Mouse (Mus musculus): ENCODE data around the gene Wipf1. TPM values are rescaled to one million over a fixed set of nuclear protein-coding genes. Genes with fewer than 3 reads are reported as not detected.
"Not testable (repeated sequence)": the region's sequence is repeated elsewhere in the genome, so short reads cannot be mapped to it uniquely, and the experiment has no call there.

Gene Wipf1
- polyA plus RNA-seq, 1 experiment, result 7.8 TPM

DNA sequence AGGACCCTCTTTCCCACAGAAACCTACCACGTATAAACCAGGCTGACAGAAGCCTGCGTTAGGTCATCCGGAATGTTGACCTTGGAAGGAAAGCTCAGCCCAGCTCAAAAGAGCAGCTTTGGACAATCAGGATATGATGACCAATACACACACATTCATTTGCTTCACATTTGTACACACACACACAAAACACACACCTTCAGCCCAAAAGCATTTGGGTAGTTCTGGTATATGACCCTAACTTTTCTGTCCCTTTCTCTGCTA, 19.6 kb downstream of the Wipf1 start:
- peaks cover 5% of the 10 kb centered on the region for H3K4me1 ChIP-seq (ENCODE audit: control insufficient read depth, insufficient read depth, low read length)
- no peak overlapping the region for H3K27ac ChIP-seq (ENCODE audit: insufficient read depth, low read length)

DNA sequence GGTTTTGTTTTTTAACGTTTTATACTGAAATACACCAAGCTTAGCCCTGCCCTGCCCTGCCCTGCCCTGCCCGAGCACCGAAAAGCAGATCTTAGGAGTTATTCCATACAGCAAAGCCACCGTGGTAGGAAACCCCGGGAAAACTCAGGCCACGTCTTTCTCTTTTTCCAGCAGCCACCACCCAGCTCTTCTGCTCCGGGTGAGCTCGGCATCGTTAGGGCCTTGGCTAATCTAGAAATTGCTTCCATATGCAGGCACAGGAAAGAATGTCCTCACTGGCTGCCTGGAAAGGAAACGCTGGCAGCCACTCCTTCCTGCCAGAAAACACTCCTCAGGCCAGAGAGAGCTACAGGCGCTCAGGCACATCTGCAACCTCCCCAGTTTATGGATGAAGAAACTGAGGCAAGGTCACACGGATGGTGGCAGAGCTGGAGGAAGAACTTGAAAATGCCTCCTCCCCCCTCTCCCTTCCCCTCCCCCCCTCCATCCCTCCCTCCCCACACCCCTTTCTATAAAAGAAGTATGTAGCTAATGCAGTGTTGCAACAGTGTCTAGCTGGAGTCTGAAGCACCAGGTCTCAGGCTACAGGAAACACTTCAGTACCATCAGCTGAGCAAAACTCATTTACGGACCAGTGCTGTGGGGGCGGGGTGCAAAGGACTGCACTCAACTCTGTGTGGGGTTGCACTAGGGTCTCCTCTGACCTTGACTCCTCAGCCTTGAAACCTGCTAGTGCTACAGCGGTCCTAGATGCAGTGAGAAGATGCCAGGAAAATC, 20.1 kb downstream of the Wipf1 start:
- Histone ChIP-seq H3K4me3 (ENCODE audit: low read depth, low read length) (no peak overlapping the region), H3K27me3 (ENCODE audit: control insufficient read depth, insufficient read depth, low read length, poor library complexity, severe bottlenecking) (no peaks in the 10 kb centered on the region), H3K36me3 (ENCODE audit: control insufficient read depth, insufficient read depth, low read length, poor library complexity, severe bottlenecking) (no peaks in the 10 kb centered on the region), H3K4me1 (ENCODE audit: control insufficient read depth, insufficient read depth, low read length) (peaks cover 5% of the 10 kb centered on the region), H3K27ac (ENCODE audit: insufficient read depth, low read length) (no peak overlapping the region), H3K9me3 (replicated peaks; ENCODE audit: control insufficient read depth, insufficient read depth, low read length, poor library complexity, severe bottlenecking) (no peaks in the 10 kb centered on the region), H3K9ac (ENCODE audit: low read depth, poor library complexity, severe bottlenecking) (peak overlapping the region; percentile 23; the same call in 1 of the 2 replicates)
- TF ChIP-seq POLR2A (IDR thresholded peaks at IDR 0.05; ENCODE audit: insufficient read depth, low read length), result no peak

More for the DNA sequence above, 19.6 kb downstream of the Wipf1 start:
- Histone ChIP-seq H3K27me3 (ENCODE audit: control insufficient read depth, insufficient read depth, low read length, poor library complexity, severe bottlenecking) (no peaks in the 10 kb centered on the region), H3K36me3 (ENCODE audit: control insufficient read depth, insufficient read depth, low read length, poor library complexity, severe bottlenecking) (no peaks in the 10 kb centered on the region), H3K9me3 (replicated peaks; ENCODE audit: control insufficient read depth, insufficient read depth, low read length, poor library complexity, severe bottlenecking) (no peaks in the 10 kb centered on the region), H3K4me3 (ENCODE audit: low read depth, low read length) (no peak overlapping the region), H3K9ac (ENCODE audit: low read depth, poor library complexity, severe bottlenecking) (no peak overlapping the region)
- TF ChIP-seq EP300 (IDR thresholded peaks at IDR 0.05; ENCODE audit: insufficient read depth, low read depth, low read length) (no peak), CTCF (IDR thresholded peaks at IDR 0.05; ENCODE audit: low read depth, low read length) (no peak), POLR2A (IDR thresholded peaks at IDR 0.05; ENCODE audit: insufficient read depth, low read length) (no peak)

DNA sequence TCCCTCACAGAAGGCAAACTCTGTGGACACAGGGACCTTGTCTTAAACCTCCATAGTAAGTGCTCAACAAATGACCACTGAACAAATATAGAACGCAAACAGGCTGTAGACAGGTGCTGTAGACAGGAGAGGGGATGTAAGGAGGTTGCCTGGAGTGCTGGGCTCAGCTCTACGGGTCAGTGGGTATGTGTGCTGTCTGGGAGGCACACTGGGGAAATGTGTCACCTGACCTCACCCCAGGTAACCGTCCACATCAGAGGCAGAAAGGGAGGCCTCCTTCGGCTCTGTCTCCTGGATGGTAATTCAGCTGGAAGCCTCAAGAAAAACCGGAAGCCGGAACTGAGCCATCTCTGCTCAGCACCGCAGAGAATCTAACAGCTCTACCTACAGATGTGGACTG, 21.6 kb downstream of the Wipf1 start:
- Histone ChIP-seq H3K27ac (ENCODE audit: insufficient read depth, low read length) (no peak overlapping the region), H3K4me1 (ENCODE audit: control insufficient read depth, insufficient read depth, low read length) (peaks cover 5% of the 10 kb centered on the region), H3K27me3 (ENCODE audit: control insufficient read depth, insufficient read depth, low read length, poor library complexity, severe bottlenecking) (no peaks in the 10 kb centered on the region), H3K4me3 (ENCODE audit: low read depth, low read length) (no peak overlapping the region), H3K9ac (ENCODE audit: low read depth, poor library complexity, severe bottlenecking) (no peak overlapping the region), H3K36me3 (ENCODE audit: control insufficient read depth, insufficient read depth, low read length, poor library complexity, severe bottlenecking) (no peaks in the 10 kb centered on the region), H3K9me3 (replicated peaks; ENCODE audit: control insufficient read depth, insufficient read depth, low read length, poor library complexity, severe bottlenecking) (no peaks in the 10 kb centered on the region)
- TF ChIP-seq POLR2A (IDR thresholded peaks at IDR 0.05; ENCODE audit: insufficient read depth, low read length) (no peak), CTCF (IDR thresholded peaks at IDR 0.05; ENCODE audit: low read depth, low read length) (no peak), EP300 (IDR thresholded peaks at IDR 0.05; ENCODE audit: insufficient read depth, low read depth, low read length) (no peak)

DNA sequence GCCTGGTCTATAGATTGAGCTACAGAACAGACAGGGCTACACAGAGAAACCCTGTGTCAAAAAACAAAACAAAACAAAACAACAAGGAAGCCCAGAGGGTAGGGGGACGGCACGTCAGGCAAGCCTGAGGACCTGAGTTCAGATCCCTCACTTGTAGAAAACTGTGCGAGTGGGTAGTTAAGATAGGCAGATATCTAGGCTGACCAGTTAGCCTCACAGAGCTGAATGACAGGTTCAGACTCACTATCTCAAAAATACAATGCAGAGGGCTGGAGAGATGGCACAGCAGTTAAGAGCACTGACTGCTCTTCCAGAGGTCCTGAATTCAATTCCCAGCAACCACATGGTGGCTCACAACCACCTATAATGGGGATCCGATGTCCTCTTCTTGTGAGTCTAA, 23.2 kb downstream of the Wipf1 start:
- H3K36me3 ChIP-seq (ENCODE audit: control insufficient read depth, insufficient read depth, low read length, poor library complexity, severe bottlenecking); H3K9me3 ChIP-seq (replicated peaks; ENCODE audit: control insufficient read depth, insufficient read depth, low read length, poor library complexity, severe bottlenecking); H3K9ac ChIP-seq (ENCODE audit: low read depth, poor library complexity, severe bottlenecking); H3K27me3 ChIP-seq (ENCODE audit: control insufficient read depth, insufficient read depth, low read length, poor library complexity, severe bottlenecking); H3K4me1 ChIP-seq (ENCODE audit: control insufficient read depth, insufficient read depth, low read length); H3K27ac ChIP-seq (ENCODE audit: insufficient read depth, low read length); H3K4me3 ChIP-seq (ENCODE audit: low read depth, low read length): not testable (repeated sequence)

DNA sequence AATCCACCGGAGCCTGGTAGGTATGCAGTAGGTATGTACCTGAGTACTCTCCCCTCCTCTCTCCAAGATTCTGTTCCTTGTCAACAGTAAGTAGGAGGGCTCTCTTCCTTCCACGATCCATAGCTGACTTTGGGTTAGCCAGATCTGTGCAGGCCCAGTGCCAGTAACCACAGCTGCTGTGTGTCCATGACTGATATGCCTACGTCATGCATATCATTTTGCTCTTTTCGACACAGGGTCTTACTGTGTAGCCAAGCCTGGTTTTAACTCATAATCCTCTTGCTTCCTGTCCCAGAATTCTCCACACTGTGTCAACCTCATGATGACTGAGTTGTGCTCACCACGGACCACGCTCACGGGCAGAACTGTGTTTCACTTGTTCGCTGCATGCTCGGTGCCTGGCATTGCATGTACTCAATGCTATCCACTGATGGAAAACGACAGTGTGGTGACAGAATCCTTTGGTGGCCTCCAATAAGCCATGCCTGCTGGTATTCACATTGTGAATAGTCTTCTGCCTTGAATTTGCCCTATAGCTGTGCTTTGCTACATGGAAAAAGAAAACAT, 26.6 kb downstream of the Wipf1 start:
- no peak overlapping the region for H3K4me3 ChIP-seq (ENCODE audit: low read depth, low read length)
- H3K36me3 ChIP-seq (ENCODE audit: control insufficient read depth, insufficient read depth, low read length, poor library complexity, severe bottlenecking), result no peaks in the 10 kb centered on the region
- TF ChIP-seq CTCF (IDR thresholded peaks at IDR 0.05; ENCODE audit: low read depth, low read length) (no peak), POLR2A (IDR thresholded peaks at IDR 0.05; ENCODE audit: insufficient read depth, low read length) (no peak), EP300 (IDR thresholded peaks at IDR 0.05; ENCODE audit: insufficient read depth, low read depth, low read length) (no peak)
- no peaks in the 10 kb centered on the region for H3K4me1 ChIP-seq (ENCODE audit: control insufficient read depth, insufficient read depth, low read length)
- no peak overlapping the region for H3K9ac ChIP-seq (ENCODE audit: low read depth, poor library complexity, severe bottlenecking)
- H3K9me3 ChIP-seq (replicated peaks; ENCODE audit: control insufficient read depth, insufficient read depth, low read length, poor library complexity, severe bottlenecking), result no peaks in the 10 kb centered on the region
- no peaks in the 10 kb centered on the region for H3K27me3 ChIP-seq (ENCODE audit: control insufficient read depth, insufficient read depth, low read length, poor library complexity, severe bottlenecking)
- no peak overlapping the region for H3K27ac ChIP-seq (ENCODE audit: insufficient read depth, low read length)

DNA sequence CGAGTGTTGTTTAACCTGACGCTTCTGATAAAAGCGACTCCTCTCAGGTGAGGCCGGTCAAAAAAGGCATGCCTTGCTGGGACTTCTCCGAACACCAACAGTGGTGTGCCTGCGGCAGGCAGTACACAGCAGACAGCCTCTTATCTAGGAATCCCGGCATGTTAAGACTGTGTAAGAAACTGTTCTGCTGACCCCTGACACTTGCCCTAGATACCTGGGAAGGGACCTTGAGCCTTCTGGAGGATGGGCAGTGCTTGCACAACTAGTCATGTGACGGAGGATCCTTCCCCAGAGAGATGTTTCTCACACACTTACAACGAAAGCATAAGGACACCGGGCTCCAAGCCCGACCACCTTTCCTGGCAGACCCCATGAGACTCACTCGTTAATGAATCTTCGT, 28.7 kb downstream of the Wipf1 start:
- no peaks in the 10 kb centered on the region for H3K27me3 ChIP-seq (ENCODE audit: control insufficient read depth, insufficient read depth, low read length, poor library complexity, severe bottlenecking)
- no peak overlapping the region for H3K27ac ChIP-seq (ENCODE audit: insufficient read depth, low read length)
- H3K9ac ChIP-seq (ENCODE audit: low read depth, poor library complexity, severe bottlenecking), result no peak overlapping the region
- no peaks in the 10 kb centered on the region for H3K9me3 ChIP-seq (replicated peaks; ENCODE audit: control insufficient read depth, insufficient read depth, low read length, poor library complexity, severe bottlenecking)
- TF ChIP-seq EP300 (IDR thresholded peaks at IDR 0.05; ENCODE audit: insufficient read depth, low read depth, low read length) (no peak), CTCF (IDR thresholded peaks at IDR 0.05; ENCODE audit: low read depth, low read length) (no peak), POLR2A (IDR thresholded peaks at IDR 0.05; ENCODE audit: insufficient read depth, low read length) (no peak)
- no peaks in the 10 kb centered on the region for H3K4me1 ChIP-seq (ENCODE audit: control insufficient read depth, insufficient read depth, low read length)
- H3K36me3 ChIP-seq (ENCODE audit: control insufficient read depth, insufficient read depth, low read length, poor library complexity, severe bottlenecking), result no peaks in the 10 kb centered on the region
- no peak overlapping the region for H3K4me3 ChIP-seq (ENCODE audit: low read depth, low read length)
